Mouse (Mus musculus) CH12.LX (cell line): ENCODE data around the gene Bsg. TPM values are rescaled to one million over a fixed set of nuclear protein-coding genes. Genes with fewer than 3 reads are reported as not detected.

ENCODE experiments used
- DNase-seq: peaks from one replicate; pipeline ENCODE4 v3.0.0-alpha.2; 2013; ENCODE audit errors: extremely low read depth
- H3K27ac ChIP-seq: 2 replicates; pipeline ENCODE4 v1.5.1; 2012; ENCODE audit warnings: low read depth, mild to moderate bottlenecking, control low read depth, moderate library complexity; ENCODE audit not compliant: insufficient read depth
- H3K27me3 ChIP-seq: replicated peaks from 2 replicates; pipeline ENCODE3; 2012; ENCODE audit warnings: inconsistent platforms
- H3K36me3 ChIP-seq, 2 experiments: replicated peaks in 1 of 2; 2 replicates each; pipeline versions ENCODE3 to v1.6.1; 2012; ENCODE audit warnings: inconsistent platforms in 1 of 2, low read length in 1 of 2, mild to moderate bottlenecking in 1 of 2, mixed read lengths in 1 of 2, moderate library complexity in 1 of 2; ENCODE audit not compliant: control insufficient read depth in 1 of 2, insufficient read depth in 1 of 2
- H3K4me1 ChIP-seq, 2 experiments: 2 replicates each; pipeline ENCODE4 v1.6.1; 2012; ENCODE audit warnings: inconsistent platforms in 1 of 2, moderate library complexity in 1 of 2; ENCODE audit not compliant: insufficient read depth in 2 of 2, control insufficient read depth in 1 of 2
- H3K4me2 ChIP-seq: 2 replicates; pipeline ENCODE4 v1.6.1; 2012; ENCODE audit warnings: low read depth, mild to moderate bottlenecking, control low read depth; ENCODE audit not compliant: poor library complexity, insufficient read depth, severe bottlenecking
- H3K4me3 ChIP-seq, 3 experiments: fragments of 150-350 bp in 1 of 3; sonication (generic) in 1 of 3; replicated peaks in 1 of 3; 2 replicates each; pipeline versions ENCODE3 to v1.5.1; 2011 to 2012; ENCODE audit warnings: low read depth in 2 of 3, low read length in 2 of 3, mild to moderate bottlenecking in 2 of 3, moderate library complexity in 2 of 3, control low read depth in 1 of 3, improper control_type of control experiment in 1 of 3, inconsistent platforms in 1 of 3, mixed read lengths in 1 of 3; ENCODE audit not compliant: poor library complexity in 1 of 3
- H3K79me2 ChIP-seq: replicated peaks from 2 replicates; pipeline ENCODE4 v1.6.1; 2012; ENCODE audit warnings: mild to moderate bottlenecking, moderate library complexity; ENCODE audit not compliant: control insufficient read depth, poor library complexity, insufficient read depth, severe bottlenecking; ENCODE audit errors: extremely low read depth
- H3K9ac ChIP-seq: 2 replicates; pipeline ENCODE4 v1.6.1; 2012; ENCODE audit warnings: low read depth, mild to moderate bottlenecking, control low read depth, moderate library complexity; ENCODE audit not compliant: insufficient read depth
- H3K9me3 ChIP-seq: replicated peaks from 2 replicates; pipeline ENCODE3; 2012; ENCODE audit warnings: low read length, inconsistent platforms, mixed read lengths
- BHLHE40 ChIP-seq: IDR thresholded peaks from 2 replicates; pipeline ENCODE4 v1.6.1; 2011; ENCODE audit warnings: mild to moderate bottlenecking, low read depth, low read length, improper control_type of control experiment
- CHD1 ChIP-seq: IDR thresholded peaks from 2 replicates; pipeline ENCODE4 v1.6.1; 2012; ENCODE audit warnings: low read depth, low read length, improper control_type of control experiment, inconsistent platforms
- CHD2 ChIP-seq: IDR thresholded peaks from 2 replicates; pipeline ENCODE4 v1.6.1; 2011; ENCODE audit warnings: low read length, improper control_type of control experiment
- CTCF ChIP-seq, 2 experiments: IDR thresholded peaks in 1 of 2; conservative IDR thresholded peaks in 1 of 2; 2 replicates each; pipeline ENCODE4 v1.5.1; 2011 to 2012; ENCODE audit warnings: low read depth in 2 of 2, low read length in 2 of 2, improper control_type of control experiment in 1 of 2, inconsistent platforms in 1 of 2, mild to moderate bottlenecking in 1 of 2, moderate library complexity in 1 of 2
- E2F4 ChIP-seq: IDR thresholded peaks from 2 replicates; pipeline ENCODE4 v1.6.1; 2011; ENCODE audit warnings: low read depth, low read length, improper control_type of control experiment; ENCODE audit not compliant: insufficient replicate concordance
- ELF1 ChIP-seq: IDR thresholded peaks from 2 replicates; pipeline ENCODE4 v1.6.1; 2014; ENCODE audit warnings: low read depth, mild to moderate bottlenecking, inconsistent platforms, low read length, improper control_type of control experiment
- EP300 ChIP-seq: IDR thresholded peaks from 2 replicates; pipeline ENCODE4 v1.6.1; 2011; ENCODE audit warnings: low read length, improper control_type of control experiment
- ETS1 ChIP-seq: conservative IDR thresholded peaks from 2 replicates; pipeline ENCODE4 v1.6.1; 2012; ENCODE audit warnings: low read depth, mild to moderate bottlenecking, inconsistent platforms, low read length, improper control_type of control experiment, moderate library complexity
- GABPA ChIP-seq: IDR thresholded peaks from 2 replicates; pipeline ENCODE4 v1.6.1; 2012; ENCODE audit warnings: low read depth, low read length, improper control_type of control experiment, inconsistent platforms; ENCODE audit not compliant: insufficient replicate concordance
- HCFC1 ChIP-seq: IDR thresholded peaks from 2 replicates; pipeline ENCODE4 v1.6.1; 2012; ENCODE audit warnings: low read depth, mild to moderate bottlenecking, inconsistent platforms, low read length, improper control_type of control experiment
- IRF4 ChIP-seq: IDR thresholded peaks from 2 replicates; pipeline ENCODE4 v1.6.1; 2014; ENCODE audit warnings: low read depth, mild to moderate bottlenecking, inconsistent platforms, low read length, improper control_type of control experiment
- JUN ChIP-seq: IDR thresholded peaks from 2 replicates; pipeline ENCODE4 v1.6.1; 2011; ENCODE audit warnings: low read depth, mild to moderate bottlenecking, low read length, improper control_type of control experiment, moderate library complexity; ENCODE audit not compliant: insufficient read depth
- JUND ChIP-seq: conservative IDR thresholded peaks from 2 replicates; pipeline ENCODE4 v1.6.1; 2011; ENCODE audit warnings: low read depth, low read length, improper control_type of control experiment
- KAT2A ChIP-seq: IDR thresholded peaks from 2 replicates; pipeline ENCODE4 v1.6.1; 2012; ENCODE audit warnings: low read length, improper control_type of control experiment, inconsistent platforms; ENCODE audit not compliant: insufficient replicate concordance
- MAFK ChIP-seq: IDR thresholded peaks from 2 replicates; pipeline ENCODE4 v1.6.1; 2011; ENCODE audit warnings: low read length, improper control_type of control experiment; ENCODE audit not compliant: insufficient replicate concordance
- MAX ChIP-seq: IDR thresholded peaks from 2 replicates; pipeline ENCODE4 v1.6.1; 2011; ENCODE audit warnings: low read length, improper control_type of control experiment
- MAZ ChIP-seq: IDR thresholded peaks from 2 replicates; pipeline ENCODE4 v1.6.1; 2012; ENCODE audit warnings: low read depth, mild to moderate bottlenecking, inconsistent platforms, low read length, improper control_type of control experiment, moderate library complexity
- MEF2A ChIP-seq: IDR thresholded peaks from 2 replicates; pipeline ENCODE4 v1.6.1; 2014; ENCODE audit warnings: low read depth, mild to moderate bottlenecking, inconsistent platforms, low read length, improper control_type of control experiment, borderline replicate concordance
- MXI1 ChIP-seq: IDR thresholded peaks from 2 replicates; pipeline ENCODE4 v1.6.1; 2011; ENCODE audit warnings: mild to moderate bottlenecking, low read depth, low read length, improper control_type of control experiment
- MYC ChIP-seq: IDR thresholded peaks from 2 replicates; pipeline ENCODE4 v1.6.1; 2011; ENCODE audit warnings: low read depth, mild to moderate bottlenecking, improper control_type of control experiment, low read length
- NELFE ChIP-seq: IDR thresholded peaks from 2 replicates; pipeline ENCODE4 v1.6.1; 2011; ENCODE audit warnings: low read depth, low read length, improper control_type of control experiment
- NRF1 ChIP-seq: IDR thresholded peaks from 2 replicates; pipeline ENCODE4 v1.6.1; 2014; ENCODE audit warnings: low read depth, mild to moderate bottlenecking, inconsistent platforms, low read length, improper control_type of control experiment, moderate library complexity
- PAX5 ChIP-seq: IDR thresholded peaks from 2 replicates; pipeline ENCODE4 v1.6.1; 2012; ENCODE audit warnings: low read length, inconsistent platforms, mixed read lengths
- POLR2A ChIP-seq: IDR thresholded peaks from 2 replicates; pipeline ENCODE4 v1.6.1; 2011; ENCODE audit warnings: low read depth, mild to moderate bottlenecking, improper control_type of control experiment, low read length
- POLR2AphosphoS2 ChIP-seq: IDR thresholded peaks from 2 replicates; pipeline ENCODE4 v1.6.1; 2011; ENCODE audit warnings: low read depth, low read length, improper control_type of control experiment
- RAD21 ChIP-seq: IDR thresholded peaks from 2 replicates; pipeline ENCODE4 v1.6.1; 2011; ENCODE audit warnings: low read depth, mild to moderate bottlenecking, low read length, improper control_type of control experiment, moderate library complexity
- RCOR1 ChIP-seq: conservative IDR thresholded peaks from 2 replicates; pipeline ENCODE4 v1.6.1; 2012; ENCODE audit warnings: low read depth, mild to moderate bottlenecking, inconsistent platforms, low read length, improper control_type of control experiment
- SIN3A ChIP-seq: IDR thresholded peaks from 2 replicates; pipeline ENCODE4 v1.6.1; 2012; ENCODE audit warnings: low read length, improper control_type of control experiment, inconsistent platforms
- SMC3 ChIP-seq: IDR thresholded peaks from 2 replicates; pipeline ENCODE4 v1.6.1; 2011; ENCODE audit warnings: low read depth, low read length, improper control_type of control experiment
- TBP ChIP-seq: conservative IDR thresholded peaks from 2 replicates; pipeline ENCODE4 v1.6.1; 2011; ENCODE audit warnings: low read depth, low read length, improper control_type of control experiment
- TCF12 ChIP-seq: IDR thresholded peaks from 2 replicates; pipeline ENCODE4 v1.6.1; 2014; ENCODE audit warnings: low read depth, mild to moderate bottlenecking, inconsistent platforms, low read length, improper control_type of control experiment
- UBTF ChIP-seq: IDR thresholded peaks from 2 replicates; pipeline ENCODE4 v1.6.1; 2012; ENCODE audit warnings: low read depth, mild to moderate bottlenecking, inconsistent platforms, low read length, improper control_type of control experiment, moderate library complexity
- USF1 ChIP-seq: IDR thresholded peaks from 2 replicates; pipeline ENCODE4 v1.6.1; 2014; ENCODE audit warnings: low read depth, mild to moderate bottlenecking, inconsistent platforms, low read length, improper control_type of control experiment
- USF2 ChIP-seq: conservative IDR thresholded peaks from 2 replicates; pipeline ENCODE4 v1.6.1; 2011; ENCODE audit warnings: low read depth, low read length, improper control_type of control experiment
- ZC3H11A ChIP-seq: IDR thresholded peaks from 2 replicates; pipeline ENCODE4 v1.6.1; 2012; ENCODE audit warnings: low read depth, mild to moderate bottlenecking, inconsistent platforms, low read length, improper control_type of control experiment
- ZKSCAN1 ChIP-seq: IDR thresholded peaks from 2 replicates; pipeline ENCODE4 v1.6.1; 2012; ENCODE audit warnings: low read depth, inconsistent platforms, low read length, improper control_type of control experiment, borderline replicate concordance
- ZMIZ1 ChIP-seq: IDR thresholded peaks from 2 replicates; pipeline ENCODE4 v1.6.1; 2012; ENCODE audit warnings: low read depth, mild to moderate bottlenecking, inconsistent platforms, low read length, improper control_type of control experiment
- ZNF384 ChIP-seq: IDR thresholded peaks from 2 replicates; pipeline ENCODE4 v1.6.1; 2012; ENCODE audit warnings: low read depth, low read length, improper control_type of control experiment, inconsistent platforms
- dilution Hi-C: fragments of 300-500 bp; cut with MboI; formaldehyde crosslinking; loops from 2 replicates; pipeline ENCODE4 v1.14.3; 2020; ENCODE audit warnings: low sequenced_read_pairs; ENCODE audit not compliant: extremely low pct_unique_long_range_greater_than_20kb, extremely low pct_ligation_motif_present
- in situ Hi-C: fragments of 300-500 bp; cut with MboI; formaldehyde crosslinking; loops from 3 replicates; pipeline ENCODE4 v1.14.3; 2019; ENCODE audit warnings: low sequenced_read_pairs, low pct_ligation_motif_present, low pct_unique_long_range_greater_than_20kb, mixed read lengths
- polyA plus RNA-seq: library from polyadenylated mRNA; unstranded; fragments of >175 nt; gene quantifications from 2 replicates; pipeline ENCODE4 v1.2.1, GENCODE M21; 2012; ENCODE audit warnings: low read depth; ENCODE audit not compliant: insufficient read length
- total RNA-seq, 2 experiments: library from RNA; depleted of rRNA; stranded (reverse); fragments of 300-350 nt in 1 of 2; fragments of >200 nt in 1 of 2; gene quantifications; 2 replicates each; pipeline ENCODE4 v1.2.3; 2012 to 2014

The Bsg gene
- total and polyA plus RNA-seq, 3 experiments: 360 to 710 (median 421) TPM

- Histone ChIP-seq H3K79me2 (peaks cover 11% of the 10 kb centered on the region; the same call in 1 of the 2 replicates), H3K36me3 (peaks cover 5 to 48% of the 10 kb centered on the region in 2 experiments), H3K27ac (peak overlapping the region; percentile 78), H3K4me1 (peaks cover 23 to 54% of the 10 kb centered on the region in 2 experiments), H3K4me2 (peak overlapping the region; percentile 82), H3K27me3 (no peaks in the 10 kb centered on the region), H3K9me3 (no peaks in the 10 kb centered on the region), H3K9ac (peak overlapping the region; percentile 98), H3K4me3 (peak overlapping the region; percentile 95 to 97 (median 97))
- TF ChIP-seq BHLHE40: no peak
- no peak for TF ChIP-seq JUND
- peak; percentile 60; the same call in 1 of the 2 replicates for TF ChIP-seq MYC
- no peak for TF ChIP-seq ETS1
- no peak for TF ChIP-seq ZC3H11A
- peak; percentile 38; the same call in 1 of the 2 replicates for TF ChIP-seq NRF1
- TF ChIP-seq SIN3A: peak; percentile 28; the same call in 1 of the 2 replicates
- 0 out of 2 replicates have a peak, but pooled peaks have one; percentile 7 for TF ChIP-seq MEF2A
- peak; percentile 51; the same call in 1 of the 2 replicates for TF ChIP-seq POLR2A
- no peak for TF ChIP-seq PAX5
- TF ChIP-seq HCFC1: peak; percentile 21; the same call in 1 of the 2 replicates
- no peak for TF ChIP-seq EP300
- TF ChIP-seq GABPA: no peak
- 0 out of 2 replicates have a peak, but pooled peaks have one; percentile 13 for TF ChIP-seq IRF4
- TF ChIP-seq POLR2AphosphoS2: no peak
- TF ChIP-seq TCF12: peak; percentile 17
- TF ChIP-seq ZMIZ1: peak; percentile 42
- TF ChIP-seq MXI1: peak; percentile 80
- TF ChIP-seq CHD1: no peak
- TF ChIP-seq SMC3: no peak
- TF ChIP-seq UBTF: no peak
- TF ChIP-seq CHD2: no peak
- TF ChIP-seq JUN: no peak
- TF ChIP-seq KAT2A: no peak
- peak; percentile 56; the same call in 1 of the 2 replicates for TF ChIP-seq TBP
- no peak for TF ChIP-seq ELF1
- no peak for TF ChIP-seq USF1
- peak; percentile 66; the same call in 1 of the 2 replicates for TF ChIP-seq MAX
- no peak for TF ChIP-seq RAD21
- TF ChIP-seq ZNF384: no peak
- TF ChIP-seq ZKSCAN1: no peak
- no peak for TF ChIP-seq USF2
- no peak for TF ChIP-seq MAFK
- TF ChIP-seq MAZ: no peak
- no peak for TF ChIP-seq E2F4
- peak; percentile 22; the same call in 1 of the 2 replicates for TF ChIP-seq NELFE
- TF ChIP-seq CTCF (conservative IDR thresholded peaks at IDR 0.05 in 1 of 2, IDR thresholded peaks at IDR 0.05 in 1 of 2; ENCODE audit: low read depth in 2 of 2, low read length in 2 of 2): no peak
- TF ChIP-seq RCOR1: no peak
- in situ Hi-C loops (no loop called here), dilution Hi-C loops (no loop called here)
- DNase-seq: peak; percentile 49
Observed at GRCm38 (mm10) chr10:79670071-79670888, 34.0 kb upstream of the Bsg start.
